Mouse (Mus musculus): ENCODE data around the gene Tcaim. TPM values are rescaled to one million over a fixed set of nuclear protein-coding genes. Genes with fewer than 3 reads are reported as not detected.
"Not testable (repeated sequence)": the region's sequence is repeated elsewhere in the genome, so short reads cannot be mapped to it uniquely, and the experiment has no call there.

The Tcaim gene
- total and polyA plus RNA-seq, 3 experiments: 0.95 to 7.2 (median 7.1) TPM

DNA sequence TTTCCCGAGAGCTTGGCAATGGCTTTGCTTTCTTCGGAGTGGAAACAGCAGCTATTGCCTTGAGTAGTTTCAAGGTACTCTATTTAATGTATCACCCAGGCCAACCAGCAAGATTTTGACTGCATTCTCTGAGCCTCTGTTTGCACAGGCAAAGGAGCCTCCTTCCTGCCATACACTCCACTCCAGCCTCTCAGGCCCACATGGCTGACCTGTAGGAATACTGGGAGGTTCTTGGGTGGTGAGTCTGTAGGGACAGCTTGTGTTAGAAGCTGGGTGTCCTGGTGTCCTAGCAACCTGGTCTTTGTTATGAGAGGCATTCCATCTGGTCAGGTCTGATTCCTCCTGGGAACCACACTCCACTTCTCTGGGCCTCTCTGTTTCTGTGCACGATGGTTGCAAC lies 38.4 kb downstream of the Tcaim start, which contains the start of gene Gm35549:
Gm35549 (minus strand) TSS at position 276 of the 400 bp plus-strand sequence.
- TF ChIP-seq POLR2AphosphoS5 (IDR thresholded peaks at IDR 0.05; ENCODE audit: insufficient replicate concordance, low read depth, low read length): no peak
- no peak for TF ChIP-seq CTCF (IDR thresholded peaks at IDR 0.05; ENCODE audit: low read depth, low read length)
- no peak for TF ChIP-seq GATA1 (IDR thresholded peaks at IDR 0.05; ENCODE audit: borderline replicate concordance, low read length)
- TF ChIP-seq TAL1 (conservative IDR thresholded peaks at IDR 0.05; ENCODE audit: low read depth, low read length): no peak
- no peak for TF ChIP-seq GATA2 (IDR thresholded peaks at IDR 0.05; ENCODE audit: borderline replicate concordance, low read depth, low read length)
- peaks cover 4% of the 10 kb centered on the region; the same call in 1 of the 2 replicates for H3K27me3 ChIP-seq (ENCODE audit: insufficient read depth, low read length)
- no peaks in the 10 kb centered on the region for H3K36me3 ChIP-seq (replicated peaks)
- H3K4me3 ChIP-seq (ENCODE audit: low read depth, low read length): no peak within 1 kb of the TSS
- no peaks in the 10 kb centered on the region for H3K9me3 ChIP-seq (replicated peaks)
- DNase-seq (ENCODE audit: low spot score) (no peak), ATAC-seq (ENCODE audit: extremely low read depth, insufficient number of reproducible peaks, low FRiP score, poor library complexity, severe bottlenecking) (no peak)
- H3K4me1 ChIP-seq (ENCODE audit: insufficient read depth, low read depth, low read length): no peaks in the 10 kb centered on the region

GRCm38 (mm10) chr9:122845621-122846020 lies 40.3 kb downstream of the Tcaim start:
- ATAC-seq (ENCODE audit: extremely low read depth, insufficient number of reproducible peaks, low FRiP score, poor library complexity, severe bottlenecking) (no peak), DNase-seq (ENCODE audit: low spot score) (no peak)
- Histone ChIP-seq H3K36me3 (replicated peaks) (peaks cover 9% of the 10 kb centered on the region), H3K9me3 (replicated peaks) (no peaks in the 10 kb centered on the region), H3K4me1 (ENCODE audit: insufficient read depth, low read depth, low read length) (no peaks in the 10 kb centered on the region), H3K27me3 (ENCODE audit: insufficient read depth, low read length) (peaks cover 4% of the 10 kb centered on the region; the same call in 1 of the 2 replicates), H3K4me3 (ENCODE audit: low read depth, low read length) (no peak overlapping the region)
- TF ChIP-seq POLR2AphosphoS5 (IDR thresholded peaks at IDR 0.05; ENCODE audit: insufficient replicate concordance, low read depth, low read length) (no peak), GATA2 (IDR thresholded peaks at IDR 0.05; ENCODE audit: borderline replicate concordance, low read depth, low read length) (no peak), GATA1 (IDR thresholded peaks at IDR 0.05; ENCODE audit: borderline replicate concordance, low read length) (no peak), CTCF (IDR thresholded peaks at IDR 0.05; ENCODE audit: low read depth, low read length) (no peak), TAL1 (conservative IDR thresholded peaks at IDR 0.05; ENCODE audit: low read depth, low read length) (no peak)

GRCm38 (mm10) chr9:122846156-122846555 lies 40.8 kb downstream of the Tcaim start:
- ATAC-seq (ENCODE audit: extremely low read depth, insufficient number of reproducible peaks, low FRiP score, poor library complexity, severe bottlenecking) (no peak), DNase-seq (ENCODE audit: low spot score) (no peak)
- TF ChIP-seq POLR2AphosphoS5 (IDR thresholded peaks at IDR 0.05; ENCODE audit: insufficient replicate concordance, low read depth, low read length) (no peak), GATA2 (IDR thresholded peaks at IDR 0.05; ENCODE audit: borderline replicate concordance, low read depth, low read length) (no peak), TAL1 (conservative IDR thresholded peaks at IDR 0.05; ENCODE audit: low read depth, low read length) (no peak), CTCF (IDR thresholded peaks at IDR 0.05; ENCODE audit: low read depth, low read length) (no peak), GATA1 (IDR thresholded peaks at IDR 0.05; ENCODE audit: borderline replicate concordance, low read length) (no peak)
- H3K4me3 ChIP-seq (ENCODE audit: low read depth, low read length): no peak overlapping the region
- H3K27me3 ChIP-seq (ENCODE audit: insufficient read depth, low read length): peaks cover 2% of the 10 kb centered on the region; the same call in 1 of the 2 replicates
- no peaks in the 10 kb centered on the region for H3K9me3 ChIP-seq (replicated peaks)
- no peaks in the 10 kb centered on the region for H3K4me1 ChIP-seq (ENCODE audit: insufficient read depth, low read depth, low read length)
- H3K36me3 ChIP-seq (replicated peaks): peaks cover 13% of the 10 kb centered on the region

- not testable (repeated sequence) for H3K4me3 ChIP-seq (ENCODE audit: low read depth, low read length); ATAC-seq (ENCODE audit: extremely low read depth, insufficient number of reproducible peaks, low FRiP score, poor library complexity, severe bottlenecking); H3K4me1 ChIP-seq (ENCODE audit: insufficient read depth, low read depth, low read length); DNase-seq (ENCODE audit: low spot score); H3K27me3 ChIP-seq (ENCODE audit: insufficient read depth, low read length); H3K9me3 ChIP-seq (replicated peaks)
- peaks cover 30% of the 10 kb centered on the region for H3K36me3 ChIP-seq (replicated peaks)
Measured at GRCm38 (mm10) chr9:122847811-122848311, 42.5 kb downstream of the Tcaim start.

GRCm38 (mm10) chr9:122854526-122854925 lies 49.2 kb downstream of the Tcaim start:
- Histone ChIP-seq H3K4me1 (ENCODE audit: insufficient read depth, low read depth, low read length) (no peaks in the 10 kb centered on the region), H3K9me3 (replicated peaks) (peaks cover 39% of the 10 kb centered on the region), H3K36me3 (replicated peaks) (peaks cover 89% of the 10 kb centered on the region), H3K4me3 (ENCODE audit: low read depth, low read length) (no peak overlapping the region), H3K27me3 (ENCODE audit: insufficient read depth, low read length) (no peaks in the 10 kb centered on the region)
- DNase-seq (ENCODE audit: low spot score) (no peak), ATAC-seq (ENCODE audit: extremely low read depth, insufficient number of reproducible peaks, low FRiP score, poor library complexity, severe bottlenecking) (no peak)
- no peak for TF ChIP-seq TAL1 (conservative IDR thresholded peaks at IDR 0.05; ENCODE audit: low read depth, low read length)
- TF ChIP-seq GATA1 (IDR thresholded peaks at IDR 0.05; ENCODE audit: borderline replicate concordance, low read length): no peak
- TF ChIP-seq GATA2 (IDR thresholded peaks at IDR 0.05; ENCODE audit: borderline replicate concordance, low read depth, low read length): no peak
- no peak for TF ChIP-seq CTCF (IDR thresholded peaks at IDR 0.05; ENCODE audit: low read depth, low read length)
- TF ChIP-seq POLR2AphosphoS5 (IDR thresholded peaks at IDR 0.05; ENCODE audit: insufficient replicate concordance, low read depth, low read length): no peak

DNA sequence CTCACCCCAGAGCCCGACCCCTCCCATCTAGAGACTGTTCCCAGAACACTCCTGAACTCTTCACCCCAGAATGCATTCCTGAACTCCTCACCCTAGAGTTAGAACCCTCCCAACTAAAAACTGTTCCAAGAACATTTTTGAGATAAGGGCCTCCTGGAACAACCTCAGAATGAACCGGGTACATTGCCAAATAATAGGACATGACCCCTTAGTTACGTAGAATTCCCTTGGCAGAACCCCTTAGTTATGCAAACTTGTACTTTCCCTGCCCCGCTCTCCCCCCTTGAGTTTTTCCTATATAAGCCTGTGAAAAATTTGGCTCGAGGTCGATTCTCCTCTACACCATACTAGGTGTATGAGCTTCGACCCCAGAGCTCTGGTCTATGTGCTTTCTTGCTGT lies 49.8 kb downstream of the Tcaim start:
- not testable (repeated sequence) for H3K4me1 ChIP-seq (ENCODE audit: insufficient read depth, low read depth, low read length); DNase-seq (ENCODE audit: low spot score); H3K27me3 ChIP-seq (ENCODE audit: insufficient read depth, low read length); H3K4me3 ChIP-seq (ENCODE audit: low read depth, low read length); ATAC-seq (ENCODE audit: extremely low read depth, insufficient number of reproducible peaks, low FRiP score, poor library complexity, severe bottlenecking)
- peaks cover 46% of the 10 kb centered on the region for H3K9me3 ChIP-seq (replicated peaks)
- H3K36me3 ChIP-seq (replicated peaks): peaks cover 92% of the 10 kb centered on the region

GRCm38 (mm10) chr9:122855617-122856016 lies 50.3 kb downstream of the Tcaim start:
- peaks cover 50% of the 10 kb centered on the region for H3K9me3 ChIP-seq (replicated peaks)
- no peak for DNase-seq (ENCODE audit: low spot score)
- no peaks in the 10 kb centered on the region for H3K27me3 ChIP-seq (ENCODE audit: insufficient read depth, low read length)
- TF ChIP-seq CTCF (IDR thresholded peaks at IDR 0.05; ENCODE audit: low read depth, low read length) (no peak), GATA1 (IDR thresholded peaks at IDR 0.05; ENCODE audit: borderline replicate concordance, low read length) (no peak), TAL1 (conservative IDR thresholded peaks at IDR 0.05; ENCODE audit: low read depth, low read length) (no peak), GATA2 (IDR thresholded peaks at IDR 0.05; ENCODE audit: borderline replicate concordance, low read depth, low read length) (no peak), POLR2AphosphoS5 (IDR thresholded peaks at IDR 0.05; ENCODE audit: insufficient replicate concordance, low read depth, low read length) (no peak)
- no peak for ATAC-seq (ENCODE audit: extremely low read depth, insufficient number of reproducible peaks, low FRiP score, poor library complexity, severe bottlenecking)
- H3K36me3 ChIP-seq (replicated peaks): peaks cover 92% of the 10 kb centered on the region
- no peaks in the 10 kb centered on the region for H3K4me1 ChIP-seq (ENCODE audit: insufficient read depth, low read depth, low read length)
- H3K4me3 ChIP-seq (ENCODE audit: low read depth, low read length): no peak overlapping the region

All from G1E (cell line).